Mouse (Mus musculus) kidney, postnatal 0 days (tissue): ENCODE data around the gene Krt71. TPM values are rescaled to one million over a fixed set of nuclear protein-coding genes. Genes with fewer than 3 reads are reported as not detected.

Experiments used
- ATAC-seq: fragments of 200-750 bp; cut with Nextera tagmentation; replicated peaks from 2 replicates; pipeline ENCODE4 v1.8.0; 2017; ENCODE audit warnings: low read depth, moderate number of reproducible peaks, moderate TSS enrichment, moderate library complexity; ENCODE audit not compliant: low FRiP score
- DNase-seq: peaks from one replicate; pipeline ENCODE4 v3.0.0-alpha.2; 2016; ENCODE audit warnings: low spot score
- H3K27ac ChIP-seq: fragments of 300-500 bp; sonication (generic); 2 replicates; pipeline ENCODE4 v1.5.1; 2014; ENCODE audit warnings: mild to moderate bottlenecking
- H3K27me3 ChIP-seq: fragments of 300-500 bp; sonication (generic); 2 replicates; pipeline ENCODE4 v1.6.1; 2014; ENCODE audit warnings: low read length, mixed read lengths; ENCODE audit not compliant: insufficient read depth
- H3K36me3 ChIP-seq: fragments of 300-500 bp; sonication (generic); 2 replicates; pipeline ENCODE4 v1.6.1; 2014; ENCODE audit warnings: low read length, mixed read lengths; ENCODE audit not compliant: insufficient read depth
- H3K4me1 ChIP-seq: fragments of 300-500 bp; sonication (generic); replicated peaks from 2 replicates; pipeline ENCODE4 v1.6.1; 2014; ENCODE audit warnings: antibody characterized with exemption, low read length, mixed read lengths; ENCODE audit not compliant: insufficient read depth
- H3K4me2 ChIP-seq: fragments of 300-500 bp; sonication (generic); 2 replicates; pipeline ENCODE4 v1.6.1; 2014; ENCODE audit warnings: mild to moderate bottlenecking, low read length, moderate library complexity, mixed read lengths
- H3K4me3 ChIP-seq: fragments of 300-500 bp; sonication (generic); replicated peaks from 2 replicates; pipeline ENCODE4 v1.5.1; 2014; ENCODE audit warnings: low read depth, low read length
- H3K9ac ChIP-seq: fragments of 300-500 bp; sonication (generic); 2 replicates; pipeline ENCODE4 v1.6.1; 2014; ENCODE audit warnings: low read depth, low read length
- H3K9me3 ChIP-seq: fragments of 300-500 bp; sonication (generic); replicated peaks from 2 replicates; pipeline ENCODE4 v1.6.1; 2016; ENCODE audit warnings: low read length, inconsistent platforms, mixed read lengths
- CTCF ChIP-seq: IDR thresholded peaks from 2 replicates; pipeline ENCODE4 v1.5.1; 2016; ENCODE audit warnings: antibody characterized with exemption, low read depth, mild to moderate bottlenecking, moderate library complexity
- WGBS: fragments of 180-500 bp; shearing (Covaris S2); extraction: QIAGEN DNeasy Blood & Tissue Kit; methylation state at CpG from one replicate; pipeline ENCODE4 v1.1.7; 2014; 5-methylcytosine and 5-hydroxymethylcytosine counted together
- polyA plus RNA-seq: library from polyadenylated mRNA; unstranded; fragments of >200 nt; fragmentation: Nextera tagmentation; extraction: Ambion mirVana; gene quantifications from 2 replicates; pipeline ENCODE4 v1.2.1, GENCODE M21; 2015

The Krt71 gene
- polyA plus RNA-seq, 1 experiment from 2014 or later = not detected

GRCm38 (mm10) chr15:101737786-101738185 is 5.1 kb downstream of the Krt71 start:
- no peaks in the 10 kb centered on the region for H3K27me3 ChIP-seq
- no peak overlapping the region for H3K4me2 ChIP-seq
- WGBS = 77% methylated on average over 7 of the region's 7 CpGs
- H3K4me1 ChIP-seq = no peaks in the 10 kb centered on the region
- H3K27ac ChIP-seq = no peak overlapping the region
- DNase-seq (no peak), ATAC-seq (no peak)
- no peak overlapping the region for H3K4me3 ChIP-seq
- no peak for TF ChIP-seq CTCF
- H3K9me3 ChIP-seq = no peaks in the 10 kb centered on the region
- no peaks in the 10 kb centered on the region for H3K36me3 ChIP-seq
- no peak overlapping the region for H3K9ac ChIP-seq

GRCm38 (mm10) chr15:101730653-101731052 is 12.3 kb downstream of the Krt71 start:
- no peaks in the 10 kb centered on the region for H3K36me3 ChIP-seq
- TF ChIP-seq CTCF = no peak
- H3K9ac ChIP-seq = no peak overlapping the region
- no peak overlapping the region for H3K4me2 ChIP-seq
- H3K27ac ChIP-seq = no peak overlapping the region
- DNase-seq = no peak
- no peak overlapping the region for H3K4me3 ChIP-seq
- ATAC-seq = no peak
- no peaks in the 10 kb centered on the region for H3K9me3 ChIP-seq
- no peaks in the 10 kb centered on the region for H3K4me1 ChIP-seq
- no peaks in the 10 kb centered on the region for H3K27me3 ChIP-seq

GRCm38 (mm10) chr15:101724686-101725085 is 18.2 kb downstream of the Krt71 start:
- Histone ChIP-seq H3K9me3 (no peaks in the 10 kb centered on the region), H3K9ac (no peak overlapping the region), H3K27me3 (no peaks in the 10 kb centered on the region), H3K36me3 (no peaks in the 10 kb centered on the region), H3K4me1 (no peaks in the 10 kb centered on the region), H3K4me2 (no peak overlapping the region), H3K27ac (no peak overlapping the region), H3K4me3 (no peak overlapping the region)
- no peak for ATAC-seq
- no peak for DNase-seq
- 43% methylated on average over 5 of the region's 5 CpGs for WGBS
- no peak for TF ChIP-seq CTCF

- H3K4me2 ChIP-seq = no peak overlapping the region
- H3K4me3 ChIP-seq = no peak overlapping the region
- ATAC-seq (no peak), DNase-seq (no peak)
- 70% methylated on average over 3 of the region's 3 CpGs for WGBS
- TF ChIP-seq CTCF = no peak
- H3K9me3 ChIP-seq = no peaks in the 10 kb centered on the region
- no peaks in the 10 kb centered on the region for H3K36me3 ChIP-seq
- H3K27ac ChIP-seq = no peak overlapping the region
- H3K4me1 ChIP-seq = no peaks in the 10 kb centered on the region
- no peak overlapping the region for H3K9ac ChIP-seq
- no peaks in the 10 kb centered on the region for H3K27me3 ChIP-seq
Observed at GRCm38 (mm10) chr15:101715831-101716230, 27.1 kb downstream of the Krt71 start.

- DNase-seq (no peak), ATAC-seq (no peak)
- Histone ChIP-seq H3K9me3 (no peaks in the 10 kb centered on the region), H3K9ac (no peak overlapping the region), H3K4me1 (no peaks in the 10 kb centered on the region), H3K4me2 (no peak overlapping the region), H3K27ac (no peak overlapping the region), H3K27me3 (no peaks in the 10 kb centered on the region), H3K4me3 (no peak overlapping the region), H3K36me3 (no peaks in the 10 kb centered on the region)
- TF ChIP-seq CTCF = no peak
- WGBS = 74% methylated on average over 5 of the region's 5 CpGs
Observed at GRCm38 (mm10) chr15:101714356-101714755, 28.6 kb downstream of the Krt71 start.

- Histone ChIP-seq H3K9ac (no peak overlapping the region), H3K9me3 (no peaks in the 10 kb centered on the region), H3K4me2 (no peak overlapping the region), H3K4me3 (no peak overlapping the region), H3K4me1 (no peaks in the 10 kb centered on the region), H3K27me3 (no peaks in the 10 kb centered on the region), H3K36me3 (no peaks in the 10 kb centered on the region), H3K27ac (no peak overlapping the region)
- WGBS = 78% methylated on average over 8 of the region's 8 CpGs
- TF ChIP-seq CTCF = no peak
- DNase-seq (no peak), ATAC-seq (no peak)
Observed at GRCm38 (mm10) chr15:101713731-101714130, 29.2 kb downstream of the Krt71 start.

- no peaks in the 10 kb centered on the region for H3K4me1 ChIP-seq
- TF ChIP-seq CTCF = no peak
- no peak for DNase-seq
- H3K36me3 ChIP-seq = no peaks in the 10 kb centered on the region
- no peak within 1 kb of the TSS for H3K27ac ChIP-seq
- no peak within 1 kb of the TSS for H3K4me2 ChIP-seq
- H3K9me3 ChIP-seq = no peaks in the 10 kb centered on the region
- no peaks in the 10 kb centered on the region for H3K27me3 ChIP-seq
- no peak within 1 kb of the TSS for H3K4me3 ChIP-seq
- WGBS = 63% methylated on average over 13 of the region's 13 CpGs
- ATAC-seq = no peak
- no peak within 1 kb of the TSS for H3K9ac ChIP-seq
Observed at GRCm38 (mm10) chr15:101712720-101713119, 30.2 kb downstream of the Krt71 start, which contains the start of gene Krt5. Gene Krt5, minus strand, starts transcription at chr15:101712898.
